Mouse (Mus musculus) embryonic facial prominence, embryonic 15.5 days (tissue): ENCODE measurements around the gene Rab39b. TPM values are rescaled to one million over a fixed set of nuclear protein-coding genes. Genes with fewer than 3 reads are reported as not detected.
A peak's percentile ranks its signal among the peaks of the same experiment; 100 is the strongest.

ENCODE experiments used
- ATAC-seq: fragments of 200-750 bp; cut with Nextera tagmentation; 2 replicates; pipeline ENCODE4 v1.8.0; 2017; ENCODE audit warnings: low read depth, moderate TSS enrichment; ENCODE audit not compliant: insufficient number of reproducible peaks, low FRiP score, low TSS enrichment
- H3K27ac ChIP-seq: fragments of 300-500 bp; sonication (generic); replicated peaks from 2 replicates; pipeline ENCODE4 v1.5.1; 2015; ENCODE audit warnings: mild to moderate bottlenecking, inconsistent platforms
- H3K27me3 ChIP-seq: fragments of 300-500 bp; sonication (generic); 2 replicates; pipeline ENCODE4 v1.6.1; 2015; ENCODE audit warnings: inconsistent platforms
- H3K36me3 ChIP-seq: fragments of 300-500 bp; sonication (generic); 2 replicates; pipeline ENCODE4 v1.6.1; 2015; ENCODE audit warnings: mild to moderate bottlenecking, inconsistent platforms
- H3K4me1 ChIP-seq: fragments of 300-500 bp; sonication (generic); 2 replicates; pipeline ENCODE4 v1.6.1; 2015; ENCODE audit warnings: inconsistent platforms
- H3K4me2 ChIP-seq: fragments of 300-500 bp; sonication (generic); replicated peaks from 2 replicates; pipeline ENCODE4 v1.6.1; 2015; ENCODE audit warnings: mild to moderate bottlenecking, inconsistent platforms
- H3K4me3 ChIP-seq: fragments of 300-500 bp; sonication (generic); replicated peaks from 2 replicates; pipeline ENCODE4 v1.5.1; 2015; ENCODE audit warnings: mild to moderate bottlenecking, inconsistent platforms
- H3K9ac ChIP-seq: fragments of 300-500 bp; sonication (generic); 2 replicates; pipeline ENCODE4 v1.6.1; 2015; ENCODE audit warnings: inconsistent platforms
- H3K9me3 ChIP-seq: fragments of 300-500 bp; sonication (generic); replicated peaks from 2 replicates; pipeline ENCODE4 v1.6.1; 2016; ENCODE audit warnings: inconsistent platforms
- whole genome bisulfite sequencing: fragments of 180-500 bp; shearing (Covaris S2); methylation state at CpG from one replicate; pipeline ENCODE4 v1.1.7; 2015; 5-methylcytosine and 5-hydroxymethylcytosine counted together
- polyA plus RNA-seq: library from polyadenylated mRNA; unstranded; fragments of >200 nt; fragmentation: Nextera tagmentation; extraction: Ambion mirVana; gene quantifications from 2 replicates; pipeline ENCODE4 v1.2.1, GENCODE M21; 2015

Rab39b gene
- polyA plus RNA-seq = 2.6 TPM in 2 replicates

GRCm38 (mm10) chrX:75577582-75578324 lies at the start of gene Rab39b:
Gene Rab39b (minus strand): TSS chrX:75578231.
- H3K4me2 ChIP-seq = peak within 1 kb of the TSS; percentile 50
- H3K9me3 ChIP-seq = no peaks in the 10 kb centered on the region
- H3K27ac ChIP-seq = no peak within 1 kb of the TSS
- H3K9ac ChIP-seq = no peak within 1 kb of the TSS
- no peaks in the 10 kb centered on the region for H3K4me1 ChIP-seq
- ATAC-seq = no peak
- no peaks in the 10 kb centered on the region for H3K27me3 ChIP-seq
- no peaks in the 10 kb centered on the region for H3K36me3 ChIP-seq
- 13% methylated on average over 39 of the region's 41 CpGs for WGBS
- peak within 1 kb of the TSS; percentile 49 for H3K4me3 ChIP-seq

GRCm38 (mm10) chrX:75578539-75578938 lies 508 bp upstream of the Rab39b start:
- no peak overlapping the region for H3K27ac ChIP-seq
- H3K4me3 ChIP-seq = no peak overlapping the region
- H3K4me1 ChIP-seq = no peaks in the 10 kb centered on the region
- H3K9me3 ChIP-seq = no peaks in the 10 kb centered on the region
- no peak for ATAC-seq
- no peak overlapping the region for H3K4me2 ChIP-seq
- H3K9ac ChIP-seq = no peak overlapping the region
- WGBS = 80% methylated on average over 2 of the region's 2 CpGs
- H3K27me3 ChIP-seq = no peaks in the 10 kb centered on the region
- no peaks in the 10 kb centered on the region for H3K36me3 ChIP-seq

Other genes with a start within 250 kb of the Rab39b start
- 64.6 and 65.2 TPM in 2 replicates for gene Fundc2, start 195.8 kb downstream of the Rab39b start, polyA plus RNA-seq
- gene F8, start 195.6 kb downstream of the Rab39b start, polyA plus RNA-seq = 1.2 and 2.0 TPM in 2 replicates
- 21.8 and 23.2 TPM in 2 replicates for gene Cmc4, start 161.6 kb downstream of the Rab39b start, polyA plus RNA-seq
- 8.5 and 9.4 TPM in 2 replicates for gene Mtcp1, start 161.6 kb downstream of the Rab39b start, polyA plus RNA-seq
- gene Brcc3, start 161.6 kb downstream of the Rab39b start, polyA plus RNA-seq = 48.8 and 52.2 TPM in 2 replicates
- 140 and 145 TPM in 2 replicates for gene Vbp1, start 63.9 kb downstream of the Rab39b start, polyA plus RNA-seq